Mouse (Mus musculus) megakaryocyte, embryonic 14.5 days (primary cell): Measurements from ENCODE around the gene Ipo8.

Experiments used
- FLI1 ChIP-seq: IDR thresholded peaks from 2 replicates; pipeline ENCODE4 v1.6.1; 2012; ENCODE audit warnings: low read length, inconsistent platforms, mixed read lengths
- GATA1 ChIP-seq: IDR thresholded peaks from 3 replicates; pipeline ENCODE4 v1.6.1; 2012; ENCODE audit warnings: mixed read lengths, low read length, inconsistent platforms, borderline replicate concordance

GRCm38 (mm10) chr6:148786186-148786585 is 45.1 kb downstream of the Ipo8 start:
- TF ChIP-seq GATA1 (no peak), FLI1 (no peak)
